Mouse (Mus musculus): ENCODE measurements around the gene Sdad1. TPM values are rescaled to one million over a fixed set of nuclear protein-coding genes. Genes with fewer than 3 reads are reported as not detected.

The Sdad1 gene
- polyA plus RNA-seq (2015; fragmentation: Nextera tagmentation; extraction: Ambion mirVana): 18.8 and 19.3 TPM in 2 replicates

GRCm38 (mm10) chr5:92309681-92310511, at the start of gene Sdad1:
Sdad1 (minus strand) TSS chr5:92310479.

GRCm38 (mm10) chr5:92348794-92349413, 38.6 kb upstream of the Sdad1 start, which contains the start of gene Cxcl10:
Cxcl10 (minus strand) TSS chr5:92348889.

GRCm38 (mm10) chr5:92331635-92332338, 21.5 kb upstream of the Sdad1 start, which contains the start of gene Art3:
Art3 (plus strand) TSS chr5:92331827.

GRCm38 (mm10) chr5:92327929-92328328, 17.6 kb upstream of the Sdad1 start, which contains the start of gene Cxcl9:
Cxcl9 (minus strand) TSS chr5:92328079.

GRCm38 (mm10) chr5:92277437-92278394, 32.6 kb downstream of the Sdad1 start, which contains the start of gene Naaa:
Naaa (minus strand) TSS chr5:92278170.

GRCm38 (mm10) chr5:92256218-92256617, 54.1 kb downstream of the Sdad1 start, which contains the start of gene Ppef2:
Ppef2 (minus strand) TSS chr5:92256278.

Other genes starting within 250 kb of the Sdad1 start
- gene G3bp2, start 226.8 kb downstream of the Sdad1 start, polyA plus RNA-seq (2015; fragmentation: Nextera tagmentation; extraction: Ambion mirVana): 67.9 and 92.7 TPM in 2 replicates
- 35.9 and 40.6 TPM in 2 replicates for gene Uso1, start 172.5 kb downstream of the Sdad1 start, polyA plus RNA-seq (2015; fragmentation: Nextera tagmentation; extraction: Ambion mirVana)
- not detected in 2 replicates for gene U90926, start 95.1 kb downstream of the Sdad1 start, polyA plus RNA-seq (2015; fragmentation: Nextera tagmentation; extraction: Ambion mirVana)
- gene Ppef2, start 54.2 kb downstream of the Sdad1 start, polyA plus RNA-seq (2015; fragmentation: Nextera tagmentation; extraction: Ambion mirVana): not detected in 2 replicates
- gene Naaa, start 32.3 kb downstream of the Sdad1 start, polyA plus RNA-seq (2015; fragmentation: Nextera tagmentation; extraction: Ambion mirVana): 7.8 and 12.9 TPM in 2 replicates
- 9.6 and 10.4 TPM in 2 replicates for gene Cxcl9, start 17.6 kb upstream of the Sdad1 start, polyA plus RNA-seq (2015; fragmentation: Nextera tagmentation; extraction: Ambion mirVana)
- 301 and 349 TPM in 2 replicates for gene Art3, start 21.3 kb upstream of the Sdad1 start, polyA plus RNA-seq (2015; fragmentation: Nextera tagmentation; extraction: Ambion mirVana)
- gene Cxcl10, start 38.4 kb upstream of the Sdad1 start, polyA plus RNA-seq (2015; fragmentation: Nextera tagmentation; extraction: Ambion mirVana): 1.9 TPM in 2 replicates
- 15.7 and 17.7 TPM in 2 replicates for gene Nup54, start 124.7 kb upstream of the Sdad1 start, polyA plus RNA-seq (2015; fragmentation: Nextera tagmentation; extraction: Ambion mirVana)
- 27.0 and 28.4 TPM in 2 replicates for gene Scarb2, start 196.4 kb upstream of the Sdad1 start, polyA plus RNA-seq (2015; fragmentation: Nextera tagmentation; extraction: Ambion mirVana)
- gene Fam47e, start 244.6 kb upstream of the Sdad1 start, polyA plus RNA-seq (2015; fragmentation: Nextera tagmentation; extraction: Ambion mirVana): not detected in 2 replicates